Mouse (Mus musculus) MEL (cell line): ENCODE measurements around the gene Ifitm3. TPM values are rescaled to one million over a fixed set of nuclear protein-coding genes. Genes with fewer than 3 reads are reported as not detected.

Source experiments
- DNase-seq: peaks from one replicate; pipeline ENCODE4 v3.0.0; 2011; ENCODE audit warnings: low read depth, low spot score
- H3K27ac ChIP-seq: 2 replicates; pipeline ENCODE4 v1.5.1; 2012; ENCODE audit warnings: low read depth, mild to moderate bottlenecking, control low read depth, low read length, moderate library complexity; ENCODE audit not compliant: control insufficient read depth
- H3K27me3 ChIP-seq, 2 experiments: fragments of 150-350 bp in 1 of 2; sonication (generic) in 1 of 2; 2 replicates each; pipeline ENCODE4 v1.6.1; 2012; ENCODE audit warnings: low read length in 2 of 2, mild to moderate bottlenecking in 2 of 2, improper control_type of control experiment in 1 of 2, moderate library complexity in 1 of 2; ENCODE audit not compliant: insufficient read depth in 2 of 2, control insufficient read depth in 1 of 2
- H3K36me3 ChIP-seq, 2 experiments: 2 replicates each; pipeline ENCODE4 v1.6.1; 2012 to 2014; ENCODE audit warnings: low read length in 2 of 2, improper control_type of control experiment in 1 of 2, inconsistent platforms in 1 of 2, mild to moderate bottlenecking in 1 of 2; ENCODE audit not compliant: insufficient read depth in 2 of 2, control insufficient read depth in 1 of 2
- H3K4me1 ChIP-seq, 2 experiments: fragments of 150-350 bp in 1 of 2; sonication (generic) in 1 of 2; 2 replicates each; pipeline ENCODE4 v1.6.1; 2012; ENCODE audit warnings: low read length in 2 of 2, improper control_type of control experiment in 1 of 2, mild to moderate bottlenecking in 1 of 2; ENCODE audit not compliant: insufficient read depth in 2 of 2, control insufficient read depth in 1 of 2
- H3K4me3 ChIP-seq, 2 experiments: fragments of 150-350 bp in 1 of 2; sonication (generic) in 1 of 2; 2 replicates each; pipeline ENCODE4 v1.5.1; 2012; ENCODE audit warnings: low read depth in 2 of 2, low read length in 2 of 2, mild to moderate bottlenecking in 2 of 2, moderate library complexity in 2 of 2, control low read depth in 1 of 2, improper control_type of control experiment in 1 of 2; ENCODE audit not compliant: control insufficient read depth in 1 of 2, insufficient read depth in 1 of 2
- H3K79me2 ChIP-seq: 2 replicates; pipeline ENCODE4 v1.6.1; 2012; ENCODE audit warnings: mild to moderate bottlenecking, low read length, moderate library complexity; ENCODE audit not compliant: control insufficient read depth, poor library complexity, insufficient read depth
- H3K9ac ChIP-seq: 2 replicates; pipeline ENCODE4 v1.6.1; 2012; ENCODE audit warnings: low read depth, mild to moderate bottlenecking, control low read depth, low read length, moderate library complexity; ENCODE audit not compliant: control insufficient read depth, poor library complexity, severe bottlenecking
- H3K9me3 ChIP-seq: fragments of 150-350 bp; sonication (generic); replicated peaks from 2 replicates; pipeline ENCODE4 v1.6.1; 2012; ENCODE audit warnings: mild to moderate bottlenecking, low read length, improper control_type of control experiment, moderate library complexity; ENCODE audit not compliant: insufficient read depth
- CHD1 ChIP-seq: IDR thresholded peaks from 2 replicates; pipeline ENCODE4 v1.6.1; 2012; ENCODE audit warnings: low read depth, mild to moderate bottlenecking, inconsistent platforms, low read length, improper control_type of control experiment
- CHD2 ChIP-seq: IDR thresholded peaks from 2 replicates; pipeline ENCODE4 v1.6.1; 2011; ENCODE audit warnings: low read length, improper control_type of control experiment
- E2F4 ChIP-seq: IDR thresholded peaks from 2 replicates; pipeline ENCODE4 v1.6.1; 2011; ENCODE audit warnings: low read depth, low read length, improper control_type of control experiment, borderline replicate concordance
- EP300 ChIP-seq, 2 experiments: IDR thresholded peaks; 2 replicates each; pipeline ENCODE4 v1.6.1; 2011; ENCODE audit warnings: improper control_type of control experiment in 2 of 2, low read length in 2 of 2, low read depth in 1 of 2, mild to moderate bottlenecking in 1 of 2
- ETS1 ChIP-seq: IDR thresholded peaks from 2 replicates; pipeline ENCODE4 v1.6.1; 2012; ENCODE audit warnings: low read depth, mild to moderate bottlenecking, inconsistent platforms, low read length, improper control_type of control experiment, moderate library complexity
- GABPA ChIP-seq: IDR thresholded peaks from 2 replicates; pipeline ENCODE4 v1.6.1; 2012; ENCODE audit warnings: low read depth, mild to moderate bottlenecking, inconsistent platforms, low read length, improper control_type of control experiment, moderate library complexity
- GATA1 ChIP-seq: IDR thresholded peaks from 2 replicates; pipeline ENCODE4 v1.6.1; 2011; ENCODE audit warnings: low read depth, low read length, improper control_type of control experiment
- KAT2A ChIP-seq: conservative IDR thresholded peaks from 2 replicates; pipeline ENCODE4 v1.6.1; 2012; ENCODE audit warnings: low read depth, low read length, improper control_type of control experiment, inconsistent platforms
- MAFK ChIP-seq: IDR thresholded peaks from 2 replicates; pipeline ENCODE4 v1.6.1; 2011; ENCODE audit warnings: low read depth, mild to moderate bottlenecking, low read length, improper control_type of control experiment, borderline replicate concordance
- MXI1 ChIP-seq: IDR thresholded peaks from 2 replicates; pipeline ENCODE4 v1.6.1; 2011; ENCODE audit warnings: mild to moderate bottlenecking, low read depth, low read length, improper control_type of control experiment
- MYB ChIP-seq: IDR thresholded peaks from 2 replicates; pipeline ENCODE4 v1.6.1; 2011; ENCODE audit warnings: mild to moderate bottlenecking, low read depth, low read length, improper control_type of control experiment
- MYC ChIP-seq: IDR thresholded peaks from 2 replicates; pipeline ENCODE4 v1.6.1; 2011; ENCODE audit warnings: low read depth, mild to moderate bottlenecking, low read length, improper control_type of control experiment, moderate library complexity
- NELFE ChIP-seq: IDR thresholded peaks from 2 replicates; pipeline ENCODE4 v1.6.1; 2011; ENCODE audit warnings: low read depth, low read length, improper control_type of control experiment
- POLR2AphosphoS2 ChIP-seq: IDR thresholded peaks from 2 replicates; pipeline ENCODE4 v1.6.1; 2011; ENCODE audit warnings: low read length, improper control_type of control experiment
- POLR2AphosphoS5 ChIP-seq: IDR thresholded peaks from 2 replicates; pipeline ENCODE4 v1.6.1; 2012; ENCODE audit warnings: low read depth, borderline replicate concordance, mild to moderate bottlenecking, inconsistent platforms, low read length, moderate library complexity, mixed read lengths
- RAD21 ChIP-seq: IDR thresholded peaks from 2 replicates; pipeline ENCODE4 v1.6.1; 2011; ENCODE audit warnings: mild to moderate bottlenecking, low read depth, low read length, improper control_type of control experiment
- RCOR1 ChIP-seq: IDR thresholded peaks from 2 replicates; pipeline ENCODE4 v1.6.1; 2012; ENCODE audit warnings: low read depth, mild to moderate bottlenecking, inconsistent platforms, low read length, improper control_type of control experiment
- SIN3A ChIP-seq: IDR thresholded peaks from 2 replicates; pipeline ENCODE4 v1.6.1; 2012; ENCODE audit warnings: low read length, improper control_type of control experiment, inconsistent platforms
- TCF12 ChIP-seq: IDR thresholded peaks from 2 replicates; pipeline ENCODE4 v1.6.1; 2014; ENCODE audit warnings: low read depth, mild to moderate bottlenecking, inconsistent platforms, low read length, improper control_type of control experiment, moderate library complexity
- UBTF ChIP-seq: IDR thresholded peaks from 2 replicates; pipeline ENCODE4 v1.6.1; 2012; ENCODE audit warnings: low read depth, mild to moderate bottlenecking, inconsistent platforms, low read length, improper control_type of control experiment, moderate library complexity, borderline replicate concordance; ENCODE audit not compliant: insufficient read depth
- USF1 ChIP-seq: IDR thresholded peaks from 2 replicates; pipeline ENCODE4 v1.6.1; 2014; ENCODE audit warnings: low read depth, mild to moderate bottlenecking, inconsistent platforms, low read length, improper control_type of control experiment, moderate library complexity
- ZKSCAN1 ChIP-seq: IDR thresholded peaks from 2 replicates; pipeline ENCODE4 v1.6.1; 2012; ENCODE audit warnings: low read depth, mild to moderate bottlenecking, inconsistent platforms, low read length, improper control_type of control experiment, moderate library complexity
- ZNF384 ChIP-seq: IDR thresholded peaks from 2 replicates; pipeline ENCODE4 v1.6.1; 2012; ENCODE audit warnings: low read depth, mild to moderate bottlenecking, inconsistent platforms, low read length, improper control_type of control experiment
- polyA plus RNA-seq, 2 experiments: library from polyadenylated mRNA; stranded (reverse) in 1 of 2; unstranded in 1 of 2; fragments of >175 nt in 1 of 2; fragments of >200 nt in 1 of 2; gene quantifications; 2 replicates each; pipeline versions ENCODE4 v1.2.1 to v1.2.4; 2012; ENCODE audit warnings: low replicate concordance in 2 of 2, low read depth in 1 of 2; ENCODE audit not compliant: insufficient read length in 2 of 2, insufficient read depth in 1 of 2, missing spikeins in 1 of 2
- total RNA-seq: library from RNA; depleted of rRNA; stranded (reverse); fragments of 300-350 nt; gene quantifications from 2 replicates; pipeline ENCODE4 v1.2.3, GENCODE M21; 2012

Gene Ifitm3
- total and polyA plus RNA-seq, 3 experiments = 6.4 to 12.8 TPM; not detected in 1

- Histone ChIP-seq H3K79me2 (no peaks in the 10 kb centered on the region), H3K27me3 (peaks cover 10 to 19% of the 10 kb centered on the region in 2 experiments)
- DNase-seq = no peak
Observed at GRCm38 (mm10) chr7:141057541-141057940, 47.0 kb upstream of the Ifitm3 start.

GRCm38 (mm10) chr7:141056976-141057375 lies 46.4 kb upstream of the Ifitm3 start:
- no peak overlapping the region for H3K4me3 ChIP-seq
- TF ChIP-seq ETS1 (no peak), MYC (no peak), GABPA (no peak), MAFK (no peak), ZNF384 (no peak), E2F4 (no peak), CHD2 (no peak)
- TF ChIP-seq, all 39 proteins: peak for 0
- Histone ChIP-seq H3K36me3 (no peaks in the 10 kb centered on the region), H3K79me2 (no peaks in the 10 kb centered on the region), H3K27ac (no peak overlapping the region), H3K9me3 (no peaks in the 10 kb centered on the region), H3K4me1 (no peaks in the 10 kb centered on the region), H3K9ac (no peak overlapping the region), H3K27me3 (peaks cover 10 to 19% of the 10 kb centered on the region in 2 experiments)
- no peak for DNase-seq

More at GRCm38 (mm10) chr7:141057541-141057940, 47.0 kb upstream of the Ifitm3 start:
- H3K9me3 ChIP-seq = no peaks in the 10 kb centered on the region
- no peak overlapping the region for H3K9ac ChIP-seq
- no peak overlapping the region for H3K4me3 ChIP-seq
- no peaks in the 10 kb centered on the region for H3K4me1 ChIP-seq
- no peak for TF ChIP-seq TCF12
- TF ChIP-seq EP300 (IDR thresholded peaks at IDR 0.05; ENCODE audit: low read depth in 1 of 2, low read length in 2 of 2) = no peak
- TF ChIP-seq MXI1 = no peak
- no peak for TF ChIP-seq GATA1
- TF ChIP-seq MAFK = no peak
- no peak for TF ChIP-seq RCOR1
- TF ChIP-seq MYB = no peak
- TF ChIP-seq POLR2AphosphoS5 = no peak
- TF ChIP-seq CHD2 = no peak
- TF ChIP-seq ZKSCAN1 = no peak
- no peak for TF ChIP-seq SIN3A
- TF ChIP-seq KAT2A = no peak
- no peak for TF ChIP-seq USF1
- no peak for TF ChIP-seq CHD1
- no peak for TF ChIP-seq ETS1
- no peak for TF ChIP-seq UBTF
- TF ChIP-seq POLR2AphosphoS2 = no peak
- no peak for TF ChIP-seq RAD21
- TF ChIP-seq NELFE = no peak
- no peaks in the 10 kb centered on the region for H3K36me3 ChIP-seq
- no peak overlapping the region for H3K27ac ChIP-seq
